Mouse (Mus musculus) frontal cortex, adult 2 months (tissue): ENCODE data around the gene 1700034J05Rik. TPM values are rescaled to one million over a fixed set of nuclear protein-coding genes. Genes with fewer than 3 reads are reported as not detected.

Source experiments
- polyA plus RNA-seq: library from polyadenylated mRNA; depleted of rRNA; stranded (reverse); fragments of >200 nt; gene quantifications from 2 replicates; pipeline ENCODE4 v1.2.3, GENCODE M21; 2012; rRNA removed

The 1700034J05Rik gene
- polyA plus RNA-seq, 1 experiment: not detected

Other genes starting within 250 kb of the 1700034J05Rik start
- 17.8 and 18.3 TPM in 2 replicates for gene Stk38l, start 229.4 kb downstream of the 1700034J05Rik start, polyA plus RNA-seq
- gene Arntl2, start 158.4 kb downstream of the 1700034J05Rik start, polyA plus RNA-seq: 19.9 and 20.6 TPM in 2 replicates
- gene Smco2, start 104.3 kb downstream of the 1700034J05Rik start, polyA plus RNA-seq: 0.08 and 0.20 TPM in 2 replicates
- gene Ppfibp1, start 65.9 kb downstream of the 1700034J05Rik start, polyA plus RNA-seq: 51.1 and 60.2 TPM in 2 replicates
- gene Rep15, start 78.2 kb upstream of the 1700034J05Rik start, polyA plus RNA-seq: 3.4 and 3.8 TPM in 2 replicates
- gene Mrps35, start 88.3 kb upstream of the 1700034J05Rik start, polyA plus RNA-seq: 32.6 and 35.4 TPM in 2 replicates
- gene Mansc4, start 132.6 kb upstream of the 1700034J05Rik start, polyA plus RNA-seq: 0.21 and 0.54 TPM in 2 replicates
- gene Klhl42, start 137.0 kb upstream of the 1700034J05Rik start, polyA plus RNA-seq: 13.0 and 14.4 TPM in 2 replicates